Mouse (Mus musculus): ENCODE data around the gene C9orf72. TPM values are rescaled to one million over a fixed set of nuclear protein-coding genes. Genes with fewer than 3 reads are reported as not detected.
A peak's percentile ranks its signal among the peaks of the same experiment; 100 is the strongest.
"Not testable (repeated sequence)": the region's sequence is repeated elsewhere in the genome, so short reads cannot be mapped to it uniquely, and the experiment has no call there.

The C9orf72 gene
- 12.2 and 14.9 TPM in 2 replicates for polyA plus RNA-seq (2015; fragmentation: Nextera tagmentation; extraction: Ambion mirVana)

GRCm38 (mm10) chr4:35225734-35226495 lies at the start of gene C9orf72:
C9orf72 (minus strand) TSS chr4:35226175.
- Histone ChIP-seq H3K4me1 (peaks cover 4% of the 10 kb centered on the region; the same call in 1 of the 2 replicates), H3K36me3 (no peaks in the 10 kb centered on the region), H3K9ac (peak within 1 kb of the TSS; percentile 90), H3K4me3 (peak within 1 kb of the TSS; percentile 82), H3K9me3 (no peaks in the 10 kb centered on the region), H3K27ac (peak within 1 kb of the TSS; percentile 84), H3K27me3 (no peaks in the 10 kb centered on the region), H3K4me2 (peak within 1 kb of the TSS; percentile 85)
- WGBS = under 1% methylated on average over 48 of the region's 51 CpGs
- peak; percentile 94 for ATAC-seq (ENCODE audit: insufficient number of reproducible peaks, insufficient read depth, low FRiP score, low TSS enrichment, low read depth)

GRCm38 (mm10) chr4:35259006-35259405 lies 33.0 kb upstream of the C9orf72 start:
- Histone ChIP-seq H3K9me3 (no peaks in the 10 kb centered on the region), H3K4me2 (no peak overlapping the region), H3K27ac (no peak overlapping the region), H3K4me1 (no peaks in the 10 kb centered on the region), H3K9ac (no peak overlapping the region), H3K36me3 (no peaks in the 10 kb centered on the region), H3K4me3 (no peak overlapping the region), H3K27me3 (no peaks in the 10 kb centered on the region)
- ATAC-seq (ENCODE audit: insufficient number of reproducible peaks, insufficient read depth, low FRiP score, low TSS enrichment, low read depth) = no peak
- 71% methylated on average over 9 of the region's 9 CpGs for WGBS

- WGBS = 73% methylated on average over 1 of the region's 1 CpGs
- H3K4me1 ChIP-seq = no peaks in the 10 kb centered on the region
- H3K4me3 ChIP-seq = no peak overlapping the region
- H3K36me3 ChIP-seq = no peaks in the 10 kb centered on the region
- H3K9me3 ChIP-seq = no peaks in the 10 kb centered on the region
- H3K27ac ChIP-seq = no peak overlapping the region
- H3K4me2 ChIP-seq = no peak overlapping the region
- H3K27me3 ChIP-seq = no peaks in the 10 kb centered on the region
- H3K9ac ChIP-seq = no peak overlapping the region
- no peak for ATAC-seq (ENCODE audit: insufficient number of reproducible peaks, insufficient read depth, low FRiP score, low TSS enrichment, low read depth)
Observed at GRCm38 (mm10) chr4:35244023-35244422, 18.0 kb upstream of the C9orf72 start.

GRCm38 (mm10) chr4:35241735-35242134 lies 15.8 kb upstream of the C9orf72 start:
- H3K4me3 ChIP-seq = no peak overlapping the region
- H3K9ac ChIP-seq = no peak overlapping the region
- no peaks in the 10 kb centered on the region for H3K4me1 ChIP-seq
- no peaks in the 10 kb centered on the region for H3K9me3 ChIP-seq
- H3K36me3 ChIP-seq = no peaks in the 10 kb centered on the region
- H3K27me3 ChIP-seq = no peaks in the 10 kb centered on the region
- no peak overlapping the region for H3K27ac ChIP-seq
- 84% methylated on average over 2 of the region's 2 CpGs for WGBS
- H3K4me2 ChIP-seq = no peak overlapping the region
- ATAC-seq (ENCODE audit: insufficient number of reproducible peaks, insufficient read depth, low FRiP score, low TSS enrichment, low read depth) = no peak

- Histone ChIP-seq H3K4me2 (no peak overlapping the region), H3K36me3 (no peaks in the 10 kb centered on the region), H3K4me3 (no peak overlapping the region), H3K4me1 (no peaks in the 10 kb centered on the region), H3K27me3 (no peaks in the 10 kb centered on the region), H3K9ac (no peak overlapping the region), H3K27ac (no peak overlapping the region), H3K9me3 (no peaks in the 10 kb centered on the region)
- 78% methylated on average over 4 of the region's 4 CpGs for WGBS
- no peak for ATAC-seq (ENCODE audit: insufficient number of reproducible peaks, insufficient read depth, low FRiP score, low TSS enrichment, low read depth)
Observed at GRCm38 (mm10) chr4:35238696-35239095, 12.7 kb upstream of the C9orf72 start.

GRCm38 (mm10) chr4:35238240-35238639 lies 12.3 kb upstream of the C9orf72 start:
- not testable (repeated sequence) for H3K36me3 ChIP-seq; ATAC-seq (ENCODE audit: insufficient number of reproducible peaks, insufficient read depth, low FRiP score, low TSS enrichment, low read depth); H3K27ac ChIP-seq; H3K27me3 ChIP-seq; H3K9me3 ChIP-seq; H3K4me1 ChIP-seq; H3K4me2 ChIP-seq; H3K4me3 ChIP-seq; H3K9ac ChIP-seq
- 91% methylated on average over 3 of the region's 3 CpGs for WGBS

GRCm38 (mm10) chr4:35236313-35236712 lies 10.3 kb upstream of the C9orf72 start:
- Histone ChIP-seq H3K27ac (no peak overlapping the region), H3K4me3 (no peak overlapping the region), H3K27me3 (no peaks in the 10 kb centered on the region), H3K4me2 (no peak overlapping the region), H3K36me3 (no peaks in the 10 kb centered on the region), H3K9ac (no peak overlapping the region), H3K4me1 (no peaks in the 10 kb centered on the region), H3K9me3 (no peaks in the 10 kb centered on the region)
- 95% methylated on average over 2 of the region's 2 CpGs for WGBS
- ATAC-seq (ENCODE audit: insufficient number of reproducible peaks, insufficient read depth, low FRiP score, low TSS enrichment, low read depth) = no peak

GRCm38 (mm10) chr4:35228260-35228659 lies 2.3 kb upstream of the C9orf72 start:
- Histone ChIP-seq H3K36me3 (no peaks in the 10 kb centered on the region), H3K9ac (no peak overlapping the region), H3K4me1 (peaks cover 4% of the 10 kb centered on the region; the same call in 1 of the 2 replicates), H3K4me2 (no peak overlapping the region), H3K4me3 (no peak overlapping the region), H3K27me3 (no peaks in the 10 kb centered on the region), H3K27ac (no peak overlapping the region), H3K9me3 (no peaks in the 10 kb centered on the region)
- 51% methylated on average over 4 of the region's 4 CpGs for WGBS
- ATAC-seq (ENCODE audit: insufficient number of reproducible peaks, insufficient read depth, low FRiP score, low TSS enrichment, low read depth) = no peak

GRCm38 (mm10) chr4:35226496-35226992 lies 569 bp upstream of the C9orf72 start:
- Histone ChIP-seq H3K36me3 (no peaks in the 10 kb centered on the region), H3K27me3 (no peaks in the 10 kb centered on the region), H3K4me1 (peaks cover 4% of the 10 kb centered on the region; the same call in 1 of the 2 replicates), H3K9me3 (no peaks in the 10 kb centered on the region), H3K27ac (peak overlapping the region; percentile 84; the same call in 1 of the 2 replicates), H3K4me3 (peak overlapping the region; percentile 82), H3K9ac (peak overlapping the region; percentile 90), H3K4me2 (peak overlapping the region; percentile 85)
- peak; percentile 15; the same call in 1 of the 2 replicates for ATAC-seq (ENCODE audit: insufficient number of reproducible peaks, insufficient read depth, low FRiP score, low TSS enrichment, low read depth)
- 13% methylated on average over 9 of the region's 9 CpGs for WGBS

- WGBS = under 1% methylated on average over 25 of the region's 40 CpGs
- Histone ChIP-seq H3K4me3 (peak overlapping the region; percentile 82), H3K9ac (peak overlapping the region; percentile 90), H3K4me1 (peaks cover 4% of the 10 kb centered on the region; the same call in 1 of the 2 replicates), H3K27me3 (no peaks in the 10 kb centered on the region), H3K4me2 (peak overlapping the region; percentile 85), H3K27ac (peak overlapping the region; percentile 84), H3K9me3 (no peaks in the 10 kb centered on the region), H3K36me3 (no peaks in the 10 kb centered on the region)
- ATAC-seq (ENCODE audit: insufficient number of reproducible peaks, insufficient read depth, low FRiP score, low TSS enrichment, low read depth) = peak; percentile 58
Observed at GRCm38 (mm10) chr4:35225141-35225733, 738 bp downstream of the C9orf72 start.

- WGBS = 89% methylated on average over 4 of the region's 4 CpGs
- H3K27ac ChIP-seq = no peak overlapping the region
- H3K4me2 ChIP-seq = peak overlapping the region; percentile 85
- H3K9ac ChIP-seq = no peak overlapping the region
- no peaks in the 10 kb centered on the region for H3K9me3 ChIP-seq
- H3K4me3 ChIP-seq = 0 out of 2 replicates have a peak overlapping the region, but pooled peaks have one; percentile 82
- H3K27me3 ChIP-seq = no peaks in the 10 kb centered on the region
- H3K36me3 ChIP-seq = no peaks in the 10 kb centered on the region
- ATAC-seq (ENCODE audit: insufficient number of reproducible peaks, insufficient read depth, low FRiP score, low TSS enrichment, low read depth) = no peak
- peaks cover 4% of the 10 kb centered on the region; the same call in 1 of the 2 replicates for H3K4me1 ChIP-seq
Observed at GRCm38 (mm10) chr4:35224101-35224500, 1.9 kb downstream of the C9orf72 start.
